Mouse (Mus musculus) hindbrain, embryonic 14.5 days (tissue): ENCODE results near the gene Mas1. TPM values are rescaled to one million over a fixed set of nuclear protein-coding genes. Genes with fewer than 3 reads are reported as not detected.
A peak's percentile ranks its signal among the peaks of the same experiment; 100 is the strongest.

Experiments
- ATAC-seq: fragments of 200-750 bp; cut with Nextera tagmentation; 2 replicates; pipeline ENCODE4 v1.8.0; 2017; ENCODE audit warnings: moderate number of reproducible peaks, mild to moderate bottlenecking, moderate TSS enrichment, moderate library complexity; ENCODE audit not compliant: low FRiP score
- DNase-seq: peaks from one replicate; pipeline ENCODE4 v3.0.0-alpha.2; 2015; ENCODE audit warnings: low spot score
- H3K27ac ChIP-seq: fragments of 300-500 bp; sonication (generic); 2 replicates; pipeline ENCODE4 v1.5.1; 2014; ENCODE audit warnings: mild to moderate bottlenecking, moderate library complexity
- H3K27me3 ChIP-seq: fragments of 300-500 bp; sonication (generic); 2 replicates; pipeline ENCODE4 v1.6.1; 2014; ENCODE audit warnings: mild to moderate bottlenecking, low read length, mixed read lengths; ENCODE audit not compliant: control insufficient read depth, insufficient read depth
- H3K36me3 ChIP-seq: fragments of 300-500 bp; sonication (generic); replicated peaks from 2 replicates; pipeline ENCODE4 v1.6.1; 2014; ENCODE audit not compliant: control insufficient read depth, insufficient read depth
- H3K4me1 ChIP-seq: fragments of 300-500 bp; sonication (generic); replicated peaks from 2 replicates; pipeline ENCODE4 v1.6.1; 2014; ENCODE audit warnings: antibody characterized with exemption, low read length, mixed read lengths; ENCODE audit not compliant: control insufficient read depth, insufficient read depth
- H3K4me2 ChIP-seq: fragments of 300-500 bp; sonication (generic); replicated peaks from 2 replicates; pipeline ENCODE4 v1.6.1; 2014; ENCODE audit warnings: mild to moderate bottlenecking, moderate library complexity
- H3K4me3 ChIP-seq: fragments of 300-500 bp; sonication (generic); replicated peaks from 2 replicates; pipeline ENCODE4 v1.5.1; 2014; ENCODE audit warnings: mild to moderate bottlenecking, low read length
- H3K9ac ChIP-seq: fragments of 300-500 bp; sonication (generic); 2 replicates; pipeline ENCODE4 v1.6.1; 2014
- H3K9me3 ChIP-seq: fragments of 300-500 bp; sonication (generic); 2 replicates; pipeline ENCODE4 v1.6.1; 2016; ENCODE audit warnings: low read length; ENCODE audit not compliant: control insufficient read depth
- WGBS: fragments of 180-500 bp; shearing (Covaris S2); extraction: QIAGEN DNeasy Blood & Tissue Kit; methylation state at CpG from one replicate; pipeline ENCODE4 v1.1.7; 2014; 5-methylcytosine and 5-hydroxymethylcytosine counted together
- polyA plus RNA-seq: library from polyadenylated mRNA; unstranded; fragments of >200 nt; fragmentation: Nextera tagmentation; extraction: Ambion mirVana; gene quantifications from 2 replicates; pipeline ENCODE4 v1.2.1, GENCODE M21; 2014

The Mas1 gene
- polyA plus RNA-seq, 1 experiment from 2014 or later: 0.31 TPM

DNA sequence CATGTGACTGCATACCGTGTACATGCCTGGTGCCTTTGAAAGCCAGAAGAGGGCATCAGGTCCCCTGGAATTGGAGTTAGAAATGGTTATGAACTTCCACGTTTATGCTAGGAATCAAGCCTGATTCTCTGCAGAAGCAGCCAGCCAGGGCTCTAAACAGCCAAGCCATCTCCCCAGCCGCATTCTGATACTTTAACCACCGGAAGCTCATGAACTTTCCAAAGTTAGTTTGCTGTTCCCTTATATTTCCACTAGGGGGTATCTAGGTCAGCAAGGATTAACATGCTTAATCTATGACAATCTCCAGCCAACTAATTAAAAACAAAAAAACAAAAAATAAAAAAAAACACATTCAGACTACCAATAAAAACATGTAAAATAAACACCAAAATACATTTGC is 9.9 kb downstream of the Mas1 start:
- no peak for ATAC-seq
- no peak overlapping the region for H3K27ac ChIP-seq
- H3K27me3 ChIP-seq: no peaks in the 10 kb centered on the region
- no peaks in the 10 kb centered on the region for H3K36me3 ChIP-seq
- H3K4me3 ChIP-seq: no peak overlapping the region
- no peaks in the 10 kb centered on the region for H3K4me1 ChIP-seq
- H3K9me3 ChIP-seq: no peaks in the 10 kb centered on the region
- WGBS: 48% methylated on average over 4 of the region's 4 CpGs
- no peak overlapping the region for H3K4me2 ChIP-seq
- DNase-seq: peak; percentile 27
- no peak overlapping the region for H3K9ac ChIP-seq

DNA sequence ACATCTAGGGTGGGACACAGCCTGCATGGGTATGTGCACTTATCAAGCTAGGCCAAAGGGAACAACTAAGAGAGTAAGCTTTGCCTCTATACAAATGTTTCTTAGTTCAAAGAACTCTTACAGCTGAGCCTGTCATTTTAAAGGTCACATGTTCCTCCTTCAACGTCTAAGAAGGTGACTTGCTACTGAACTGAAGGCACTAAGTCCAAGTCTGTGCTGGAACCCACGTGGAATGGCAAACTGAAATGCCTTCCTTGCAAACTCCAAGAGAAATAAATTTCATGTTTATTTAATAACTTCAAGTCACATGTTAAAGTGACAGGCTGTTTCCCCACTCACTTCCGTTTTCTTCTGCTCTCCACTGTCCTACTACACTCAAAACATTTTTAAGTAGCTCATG is 10.5 kb downstream of the Mas1 start:
- 61% methylated on average over 3 of the region's 3 CpGs for WGBS
- Histone ChIP-seq H3K36me3 (no peaks in the 10 kb centered on the region), H3K4me2 (no peak overlapping the region), H3K4me1 (no peaks in the 10 kb centered on the region), H3K27ac (no peak overlapping the region), H3K9me3 (no peaks in the 10 kb centered on the region), H3K4me3 (no peak overlapping the region), H3K9ac (no peak overlapping the region), H3K27me3 (no peaks in the 10 kb centered on the region)
- ATAC-seq (no peak), DNase-seq (no peak)

DNA sequence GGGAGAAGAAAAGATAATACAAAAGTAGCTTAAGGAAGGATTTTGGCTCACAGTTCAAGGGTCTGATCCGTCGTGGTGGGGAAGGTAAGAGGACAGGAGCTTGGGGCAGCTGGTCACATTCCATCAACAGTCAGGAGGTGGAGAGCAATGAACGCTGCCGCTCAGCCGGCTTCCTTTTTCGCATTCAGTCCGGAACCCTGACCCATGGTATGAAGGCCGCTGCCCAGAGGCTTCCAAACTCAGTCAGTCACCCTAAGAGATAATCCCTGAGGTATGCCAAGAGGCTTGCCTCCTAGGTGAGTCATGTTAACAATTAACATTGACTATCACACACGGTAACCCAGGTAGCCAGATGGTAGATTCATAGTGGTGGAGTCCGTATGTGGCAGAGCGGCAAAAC is 13.6 kb downstream of the Mas1 start:
- Histone ChIP-seq H3K4me1 (no peaks in the 10 kb centered on the region), H3K9me3 (no peaks in the 10 kb centered on the region), H3K27ac (no peak overlapping the region), H3K27me3 (no peaks in the 10 kb centered on the region), H3K36me3 (no peaks in the 10 kb centered on the region), H3K9ac (no peak overlapping the region), H3K4me3 (no peak overlapping the region), H3K4me2 (no peak overlapping the region)
- ATAC-seq (no peak), DNase-seq (no peak)
- 93% methylated on average over 11 of the region's 11 CpGs for WGBS

DNA sequence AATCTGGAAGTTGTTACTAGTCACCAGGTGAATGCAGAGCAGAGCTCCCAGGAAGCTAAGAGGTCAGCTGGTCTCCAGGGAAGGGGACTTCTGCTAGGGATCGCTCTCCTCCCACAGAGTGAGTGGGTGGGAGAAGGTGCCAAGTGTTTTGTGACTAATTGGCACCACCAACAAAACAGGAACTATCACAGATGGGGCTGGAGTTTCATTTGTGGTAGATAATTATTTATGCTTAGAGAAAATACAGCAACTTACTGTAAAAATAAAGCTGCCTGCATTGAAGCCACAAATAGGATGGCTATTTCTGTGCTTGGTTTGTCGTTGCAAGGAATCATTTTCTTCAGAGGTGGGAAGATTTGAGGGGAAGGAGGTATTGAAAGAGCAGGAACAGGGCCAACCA is 14.1 kb downstream of the Mas1 start:
- no peak overlapping the region for H3K4me2 ChIP-seq
- WGBS: 78% methylated on average over 2 of the region's 2 CpGs

DNA sequence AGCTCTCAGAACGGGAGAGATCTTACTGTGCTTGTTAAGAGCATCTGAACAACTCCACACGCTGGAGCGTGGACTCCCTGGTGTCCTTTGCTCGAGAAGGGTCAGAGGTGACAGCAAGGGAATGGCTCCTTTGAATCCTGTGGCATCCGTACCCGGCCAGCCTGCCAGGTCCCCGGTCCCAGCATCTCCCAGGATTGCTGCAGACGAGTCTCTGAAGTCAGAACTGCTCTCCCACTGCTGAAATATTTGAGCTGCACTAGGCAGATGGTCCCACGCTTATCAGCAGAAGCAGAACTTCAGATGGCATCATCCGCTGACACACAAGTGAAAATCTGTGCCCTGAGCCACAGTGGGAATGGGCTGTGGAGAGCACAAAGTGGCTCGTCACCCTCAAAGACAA is 16.3 kb downstream of the Mas1 start:
- H3K36me3 ChIP-seq: no peaks in the 10 kb centered on the region
- H3K4me1 ChIP-seq: no peaks in the 10 kb centered on the region
- DNase-seq: no peak
- H3K27ac ChIP-seq: no peak overlapping the region
- H3K4me2 ChIP-seq: no peak overlapping the region
- 68% methylated on average over 11 of the region's 11 CpGs for WGBS
- H3K9ac ChIP-seq: no peak overlapping the region
- no peak for ATAC-seq
- H3K4me3 ChIP-seq: no peak overlapping the region
- H3K27me3 ChIP-seq: no peaks in the 10 kb centered on the region
- no peaks in the 10 kb centered on the region for H3K9me3 ChIP-seq

More for the DNA sequence above, 14.1 kb downstream of the Mas1 start:
- no peaks in the 10 kb centered on the region for H3K4me1 ChIP-seq
- H3K27me3 ChIP-seq: no peaks in the 10 kb centered on the region
- H3K4me3 ChIP-seq: no peak overlapping the region
- no peaks in the 10 kb centered on the region for H3K36me3 ChIP-seq
- no peaks in the 10 kb centered on the region for H3K9me3 ChIP-seq
- ATAC-seq (no peak), DNase-seq (no peak)
- H3K9ac ChIP-seq: no peak overlapping the region
- no peak overlapping the region for H3K27ac ChIP-seq

DNA sequence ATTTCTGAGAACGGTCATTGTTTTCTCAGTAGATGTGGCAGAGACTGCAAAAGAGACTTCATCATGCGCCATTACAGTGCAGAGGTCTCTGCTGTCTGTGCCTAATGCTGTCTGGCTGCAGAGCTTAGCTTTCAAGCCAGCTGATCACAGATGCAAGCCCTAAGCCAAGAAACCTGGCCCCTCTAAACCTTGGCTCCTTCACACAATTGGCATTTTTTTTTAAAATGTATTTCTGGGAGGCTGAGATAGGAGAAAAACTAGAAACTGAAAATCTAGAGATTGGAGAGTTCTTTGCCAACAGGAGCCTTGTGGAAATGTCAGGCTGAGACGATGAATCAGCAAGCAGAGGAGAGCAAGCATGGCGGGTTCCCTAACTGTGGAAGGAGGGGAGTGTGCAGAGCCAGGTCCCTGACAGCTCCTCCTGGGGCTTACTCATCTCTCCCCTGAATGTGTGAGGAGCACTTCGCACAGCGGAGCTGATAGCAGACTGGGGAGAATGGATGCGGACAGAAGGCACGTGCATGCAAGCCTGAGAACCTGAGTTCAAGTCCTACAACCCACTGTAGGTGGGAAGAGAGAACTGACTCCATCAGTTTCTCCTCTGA is 18.1 kb downstream of the Mas1 start:
- Histone ChIP-seq H3K9ac (no peak overlapping the region), H3K27me3 (no peaks in the 10 kb centered on the region), H3K27ac (no peak overlapping the region), H3K4me1 (no peaks in the 10 kb centered on the region), H3K36me3 (no peaks in the 10 kb centered on the region), H3K4me3 (no peak overlapping the region), H3K4me2 (no peak overlapping the region), H3K9me3 (no peaks in the 10 kb centered on the region)
- 89% methylated on average over 8 of the region's 8 CpGs for WGBS
- DNase-seq: no peak
- no peak for ATAC-seq

DNA sequence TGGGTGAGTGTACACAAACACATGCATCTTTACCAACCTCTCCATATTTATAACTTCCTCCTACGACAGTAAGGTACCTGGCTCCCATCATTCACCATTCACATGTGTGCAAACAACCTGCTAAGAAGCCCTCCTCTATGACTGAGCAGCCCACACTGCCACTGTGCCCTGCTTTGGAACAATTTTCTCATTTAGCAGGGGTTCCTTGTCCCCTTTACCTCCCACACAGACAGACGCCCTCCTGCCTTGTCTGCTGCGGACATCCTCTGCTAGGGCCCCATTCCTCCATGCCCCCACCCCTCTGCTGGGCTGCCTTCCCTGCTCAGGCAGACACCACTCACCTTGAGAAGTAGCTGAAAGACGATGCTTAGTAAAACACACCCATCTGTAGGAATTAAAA is 20.2 kb downstream of the Mas1 start:
- Histone ChIP-seq H3K9ac (no peak overlapping the region), H3K4me2 (no peak overlapping the region), H3K36me3 (no peaks in the 10 kb centered on the region), H3K27ac (no peak overlapping the region), H3K4me3 (no peak overlapping the region), H3K4me1 (no peaks in the 10 kb centered on the region), H3K9me3 (no peaks in the 10 kb centered on the region), H3K27me3 (no peaks in the 10 kb centered on the region)
- 74% methylated on average over 4 of the region's 4 CpGs for WGBS
- ATAC-seq (no peak), DNase-seq (no peak)

DNA sequence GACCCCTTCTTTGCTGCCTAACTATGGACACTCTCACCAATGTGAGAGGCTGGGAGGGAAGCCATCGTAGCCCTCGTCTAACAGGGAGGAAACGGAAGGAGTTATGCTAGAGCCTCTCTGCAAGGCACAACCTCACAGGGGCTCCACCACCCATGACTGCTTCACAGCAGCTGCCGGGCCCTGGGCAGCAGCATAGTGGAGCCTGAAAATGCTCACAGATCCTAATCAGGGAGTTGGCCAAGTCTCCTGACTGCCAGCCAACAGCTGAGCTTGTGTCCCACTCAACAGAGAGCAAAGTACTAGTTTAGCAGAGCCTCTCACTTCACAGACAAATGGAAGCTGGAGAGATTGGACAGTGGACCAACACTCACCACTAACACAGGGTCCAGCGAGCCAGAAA is 21.5 kb downstream of the Mas1 start:
- Histone ChIP-seq H3K4me2 (no peak overlapping the region), H3K9ac (no peak overlapping the region), H3K9me3 (no peaks in the 10 kb centered on the region), H3K27ac (no peak overlapping the region), H3K36me3 (no peaks in the 10 kb centered on the region), H3K4me1 (no peaks in the 10 kb centered on the region), H3K4me3 (no peak overlapping the region), H3K27me3 (no peaks in the 10 kb centered on the region)
- ATAC-seq: no peak
- WGBS: 82% methylated on average over 5 of the region's 5 CpGs
- no peak for DNase-seq

DNA sequence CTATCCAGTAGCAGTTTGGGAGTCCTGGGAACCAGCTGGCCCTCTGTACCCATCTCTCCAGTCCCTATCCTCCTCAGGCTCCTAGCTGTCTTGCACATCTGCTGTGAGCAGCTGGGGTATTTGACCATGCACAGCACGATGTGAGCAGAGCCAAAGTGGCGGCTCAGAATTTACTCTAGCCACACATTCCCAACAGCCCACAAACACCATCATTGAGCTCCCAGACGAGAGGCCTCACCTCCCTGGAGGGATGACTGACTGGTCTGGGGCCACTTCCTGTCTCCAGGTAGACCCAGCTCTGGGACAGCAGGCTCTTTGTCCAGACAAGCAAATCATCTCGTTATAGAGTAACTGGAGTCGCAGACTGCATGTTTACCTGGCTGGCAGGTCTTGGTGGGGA is 22.1 kb downstream of the Mas1 start:
- Histone ChIP-seq H3K9ac (no peak overlapping the region), H3K36me3 (no peaks in the 10 kb centered on the region), H3K27me3 (no peaks in the 10 kb centered on the region), H3K27ac (no peak overlapping the region), H3K4me1 (no peaks in the 10 kb centered on the region), H3K4me3 (no peak overlapping the region), H3K4me2 (no peak overlapping the region), H3K9me3 (no peaks in the 10 kb centered on the region)
- ATAC-seq: no peak
- 62% methylated on average over 5 of the region's 5 CpGs for WGBS
- no peak for DNase-seq

DNA sequence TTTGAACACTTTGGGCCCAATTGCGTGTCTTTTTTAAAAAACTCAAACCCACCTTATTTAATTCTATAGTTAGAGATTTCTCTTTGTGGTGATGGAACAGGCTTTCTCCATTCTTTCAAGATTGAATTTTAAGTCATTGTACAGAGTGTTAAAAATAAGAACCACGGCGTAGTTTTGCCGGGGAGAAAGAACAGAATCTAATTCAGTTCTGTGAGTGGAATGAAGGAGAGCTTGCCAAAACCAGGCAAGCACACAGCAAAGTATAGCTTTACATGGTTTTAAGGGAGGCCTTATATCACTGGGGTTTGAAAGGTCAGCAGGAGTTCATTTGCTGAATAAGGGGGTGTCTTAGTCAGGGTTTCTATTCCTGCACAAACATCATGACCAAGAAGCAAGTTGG is 23.4 kb downstream of the Mas1 start:
- Histone ChIP-seq H3K36me3 (no peaks in the 10 kb centered on the region), H3K4me2 (no peak overlapping the region), H3K4me1 (no peaks in the 10 kb centered on the region), H3K9ac (no peak overlapping the region), H3K27ac (no peak overlapping the region), H3K9me3 (no peaks in the 10 kb centered on the region), H3K27me3 (no peaks in the 10 kb centered on the region), H3K4me3 (no peak overlapping the region)
- no peak for ATAC-seq
- WGBS: 87% methylated on average over 4 of the region's 4 CpGs
- no peak for DNase-seq
